Mouse (Mus musculus) liver, postnatal 0 days (tissue): ENCODE measurements at regions not wholly inside any gene's neighbourhood (a gene's known extent, or its start where the extent isn't known, plus 50 kb on each side); places are given as distances from the start of the nearest gene placed in this dataset.

Experiments used
- ATAC-seq: fragments of 200-750 bp; cut with Nextera tagmentation; 2 replicates; pipeline ENCODE4 v1.8.0; 2017; ENCODE audit warnings: mild to moderate bottlenecking, moderate library complexity
- DNase-seq: peaks from one replicate; pipeline ENCODE4 v3.0.0-alpha.2; 2016
- H3K27ac ChIP-seq: fragments of 300-500 bp; sonication (generic); 2 replicates; pipeline ENCODE4 v1.5.1; 2014; ENCODE audit warnings: antibody characterized with exemption, moderate library complexity, mild to moderate bottlenecking, low read depth
- H3K27me3 ChIP-seq: fragments of 300-500 bp; sonication (generic); 2 replicates; pipeline ENCODE4 v1.6.1; 2014; ENCODE audit warnings: low read length, control low read depth, mixed read lengths; ENCODE audit not compliant: insufficient read depth
- H3K36me3 ChIP-seq: fragments of 300-500 bp; sonication (generic); replicated peaks from 2 replicates; pipeline ENCODE4 v1.6.1; 2014; ENCODE audit warnings: mild to moderate bottlenecking, control low read depth, low read length, moderate library complexity, mixed read lengths; ENCODE audit not compliant: insufficient read depth
- H3K4me1 ChIP-seq: fragments of 300-500 bp; sonication (generic); 2 replicates; pipeline ENCODE4 v1.6.1; 2014; ENCODE audit warnings: antibody characterized with exemption, mild to moderate bottlenecking, control low read depth; ENCODE audit not compliant: insufficient read depth
- H3K4me2 ChIP-seq: fragments of 300-500 bp; sonication (generic); 2 replicates; pipeline ENCODE4 v1.6.1; 2014; ENCODE audit warnings: low read depth, mild to moderate bottlenecking, low read length, moderate library complexity, mixed read lengths
- H3K4me3 ChIP-seq: fragments of 300-500 bp; sonication (generic); 2 replicates; pipeline ENCODE4 v1.5.1; 2014; ENCODE audit warnings: low read depth, low read length
- H3K9ac ChIP-seq: fragments of 300-500 bp; sonication (generic); replicated peaks from 2 replicates; pipeline ENCODE4 v1.6.1; 2014; ENCODE audit warnings: mild to moderate bottlenecking, moderate library complexity
- H3K9me3 ChIP-seq: fragments of 300-500 bp; sonication (generic); 2 replicates; pipeline ENCODE4 v1.6.1; 2016; ENCODE audit warnings: mild to moderate bottlenecking, control low read depth, low read length, mixed read lengths
- CTCF ChIP-seq: sonication (generic); IDR thresholded peaks from 2 replicates; pipeline ENCODE4 v1.5.1; 2016; ENCODE audit warnings: antibody characterized with exemption, low read depth
- EP300 ChIP-seq: IDR thresholded peaks from 2 replicates; pipeline ENCODE4 v1.6.1; 2016; ENCODE audit warnings: antibody characterized with exemption, low read depth, mild to moderate bottlenecking
- WGBS: fragments of 180-500 bp; shearing (Covaris S2); extraction: QIAGEN DNeasy Blood & Tissue Kit; methylation state at CpG from one replicate; pipeline ENCODE4 v1.1.7; 2014; ENCODE audit not compliant: insufficient replicate concordance; 5-methylcytosine and 5-hydroxymethylcytosine counted together

DNA sequence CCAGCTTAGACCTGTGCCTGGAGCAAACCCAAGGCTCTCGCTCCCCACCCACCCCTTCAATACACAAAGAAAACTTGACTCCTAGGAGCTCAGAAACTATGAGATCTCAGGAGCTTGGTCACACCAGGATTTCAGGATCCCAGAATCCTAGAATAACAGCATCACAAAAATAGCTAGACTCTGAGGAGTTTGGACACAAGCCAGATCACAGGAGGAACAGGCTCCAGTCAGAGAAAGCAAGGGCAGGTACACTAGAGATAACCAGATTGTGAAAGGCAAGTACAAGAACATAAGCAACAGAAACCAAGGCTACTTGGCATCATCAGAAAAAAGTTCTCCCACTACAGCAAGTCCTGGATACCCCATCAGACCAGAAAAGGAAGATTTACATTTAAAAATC lies 221.5 kb downstream of the Epha7 start:
- Histone ChIP-seq H3K4me3 (no peak overlapping the region), H3K9ac (no peak overlapping the region), H3K27me3 (no peaks in the 10 kb centered on the region), H3K27ac (no peak overlapping the region), H3K36me3 (no peaks in the 10 kb centered on the region), H3K9me3 (0 out of 2 replicates have a peak, but pooled peaks cover 3% of the 10 kb centered on the region), H3K4me1 (no peaks in the 10 kb centered on the region), H3K4me2 (no peak overlapping the region)
- ATAC-seq (no peak), DNase-seq (no peak)
- TF ChIP-seq EP300: no peak
- no peak for TF ChIP-seq CTCF
- 79% methylated on average over 1 of the region's 1 CpGs for WGBS

DNA sequence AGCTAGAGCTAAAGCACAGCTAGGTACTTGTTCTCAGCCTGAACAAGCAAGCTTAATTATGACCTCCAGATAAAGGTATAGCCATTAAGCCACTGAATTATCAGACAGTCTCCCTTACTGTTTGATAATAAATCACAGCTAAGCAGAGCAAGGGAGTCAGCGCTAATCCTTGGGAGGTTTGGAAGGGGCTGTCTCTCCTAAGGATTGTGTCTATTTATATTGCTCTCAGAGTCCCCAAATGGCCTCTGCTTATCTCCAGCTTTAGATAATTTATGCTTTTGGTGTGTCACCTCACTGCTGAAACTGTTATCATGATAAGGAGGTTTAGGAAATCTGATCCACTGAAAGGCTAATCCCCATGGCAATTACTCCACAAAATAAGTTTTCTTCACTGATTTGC lies 227.1 kb downstream of the Epha7 start:
- Histone ChIP-seq H3K27me3 (no peaks in the 10 kb centered on the region), H3K36me3 (no peaks in the 10 kb centered on the region), H3K4me1 (no peaks in the 10 kb centered on the region), H3K9ac (no peak overlapping the region), H3K4me3 (no peak overlapping the region), H3K9me3 (no peaks in the 10 kb centered on the region), H3K4me2 (no peak overlapping the region), H3K27ac (no peak overlapping the region)
- ATAC-seq: no peak
- WGBS: 38% methylated on average over 1 of the region's 1 CpGs
- TF ChIP-seq EP300 (no peak), CTCF (no peak)
- no peak for DNase-seq

DNA sequence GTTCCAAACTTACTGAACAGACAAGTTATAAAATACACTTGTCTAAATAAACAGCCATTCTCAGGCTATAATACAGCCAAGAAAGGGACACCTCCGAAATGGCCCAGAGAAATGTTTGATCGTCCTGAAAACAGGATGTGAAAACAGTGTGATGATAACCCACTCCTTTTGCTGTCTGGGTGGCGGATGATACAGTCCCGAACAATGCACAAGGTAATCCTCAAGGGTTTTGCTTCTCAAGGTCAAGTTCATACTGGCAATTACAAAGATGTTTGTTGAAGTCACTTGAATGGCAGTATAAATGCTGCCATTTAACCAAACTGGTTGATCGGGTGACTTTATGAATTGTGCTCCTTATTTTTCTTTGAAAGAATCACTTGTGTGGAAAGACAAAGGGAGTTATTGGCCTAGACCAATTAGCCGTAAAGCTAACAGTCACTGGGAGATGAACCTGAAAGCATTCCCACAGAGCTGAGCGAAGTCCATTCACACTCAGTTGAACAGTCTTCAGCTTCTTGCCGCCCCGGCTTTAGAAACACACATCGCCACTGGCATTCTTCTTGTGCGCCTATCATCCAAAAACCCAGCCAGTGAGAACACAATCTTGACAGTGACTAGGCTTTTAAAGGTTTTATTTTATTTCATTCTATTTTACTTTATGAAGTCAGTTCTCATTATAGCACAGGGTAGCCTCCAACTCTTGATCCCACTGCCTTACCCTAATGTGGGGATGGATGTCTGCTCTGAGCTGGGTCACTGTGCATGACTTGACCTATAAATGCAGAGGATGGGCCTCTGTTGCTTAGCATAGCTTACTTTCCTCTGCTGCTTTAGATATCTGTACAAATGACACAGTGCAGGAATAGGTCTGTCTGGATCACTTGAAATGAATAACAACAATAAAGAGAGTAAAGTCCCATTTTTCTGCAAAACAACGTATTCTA lies 256.0 kb downstream of the Epha7 start:
- H3K4me3 ChIP-seq: no peak overlapping the region
- no peak overlapping the region for H3K9ac ChIP-seq
- H3K27me3 ChIP-seq: no peaks in the 10 kb centered on the region
- DNase-seq: no peak
- no peak for TF ChIP-seq CTCF
- TF ChIP-seq EP300: no peak
- H3K27ac ChIP-seq: no peak overlapping the region
- H3K36me3 ChIP-seq: no peaks in the 10 kb centered on the region
- 83% methylated on average over 12 of the region's 12 CpGs for WGBS
- H3K4me2 ChIP-seq: no peak overlapping the region
- H3K9me3 ChIP-seq: no peaks in the 10 kb centered on the region
- H3K4me1 ChIP-seq: no peaks in the 10 kb centered on the region
- ATAC-seq: no peak

DNA sequence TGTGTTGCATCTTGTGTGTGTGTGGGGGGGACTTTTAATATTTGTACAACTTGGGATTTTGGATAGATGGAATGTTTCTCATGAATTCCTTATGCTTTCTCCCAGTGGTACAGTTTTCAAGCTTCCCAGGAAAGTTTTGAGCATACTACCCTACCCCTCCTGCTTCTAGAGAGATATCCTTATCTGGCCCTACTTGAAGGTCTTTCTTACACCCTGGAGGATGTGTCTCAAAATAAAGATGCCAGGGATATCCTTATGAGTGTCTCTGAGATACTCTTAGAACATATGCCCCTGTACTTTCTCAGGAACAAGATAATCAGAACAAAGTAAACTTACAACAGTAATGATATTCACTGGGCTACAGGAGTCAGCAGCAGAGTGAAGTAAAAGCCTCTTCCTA lies 261.3 kb downstream of the Epha7 start:
- no peaks in the 10 kb centered on the region for H3K4me1 ChIP-seq
- ATAC-seq (no peak), DNase-seq (no peak)
- TF ChIP-seq CTCF: no peak
- TF ChIP-seq EP300: no peak
- no peak overlapping the region for H3K4me3 ChIP-seq
- no peaks in the 10 kb centered on the region for H3K9me3 ChIP-seq
- H3K4me2 ChIP-seq: no peak overlapping the region
- no peak overlapping the region for H3K27ac ChIP-seq
- no peak overlapping the region for H3K9ac ChIP-seq
- H3K36me3 ChIP-seq: no peaks in the 10 kb centered on the region
- H3K27me3 ChIP-seq: no peaks in the 10 kb centered on the region

DNA sequence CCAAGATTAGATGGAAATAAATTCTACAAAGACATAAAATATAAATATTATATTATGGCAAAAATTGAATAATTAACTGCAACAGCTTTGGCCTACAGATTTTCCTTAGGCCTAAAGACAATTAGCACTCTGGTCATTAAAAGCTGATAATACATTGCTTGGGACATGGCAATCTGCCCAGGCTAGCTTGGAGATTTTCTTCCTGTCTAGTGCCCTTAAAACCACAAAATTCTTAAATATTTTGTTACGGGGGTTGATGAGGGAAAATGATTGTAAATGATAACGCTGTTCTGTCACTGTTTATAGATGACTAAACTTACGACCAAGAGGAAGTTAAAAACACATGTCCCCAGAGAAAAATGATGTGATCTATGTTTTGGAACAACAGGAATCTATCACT lies 261.9 kb downstream of the Epha7 start:
- no peak overlapping the region for H3K4me2 ChIP-seq
- H3K9ac ChIP-seq: no peak overlapping the region
- WGBS: 46% methylated on average over 3 of the region's 3 CpGs
- H3K27me3 ChIP-seq: no peaks in the 10 kb centered on the region
- no peak overlapping the region for H3K27ac ChIP-seq
- H3K36me3 ChIP-seq: no peaks in the 10 kb centered on the region
- H3K9me3 ChIP-seq: no peaks in the 10 kb centered on the region
- ATAC-seq (no peak), DNase-seq (no peak)
- TF ChIP-seq EP300 (no peak), CTCF (no peak)
- no peak overlapping the region for H3K4me3 ChIP-seq
- H3K4me1 ChIP-seq: no peaks in the 10 kb centered on the region

DNA sequence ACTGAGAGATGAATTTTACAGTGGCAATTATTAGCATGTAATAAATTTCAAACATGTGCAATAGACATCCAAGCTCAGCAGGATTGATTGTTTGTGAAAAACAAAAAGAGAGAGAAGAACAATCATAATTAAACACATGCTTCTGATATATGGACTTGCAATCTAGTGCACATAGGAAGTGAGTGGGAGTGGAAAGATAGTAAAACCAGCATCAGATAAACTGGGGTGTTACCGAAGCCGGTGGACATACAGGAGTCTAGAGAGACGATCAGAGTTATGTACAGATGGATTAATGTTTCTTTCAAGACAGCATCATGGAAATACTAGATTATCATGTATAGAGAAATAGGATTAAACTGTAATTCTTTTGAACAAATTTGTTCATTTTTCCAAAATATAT lies 263.8 kb downstream of the Epha7 start:
- H3K36me3 ChIP-seq: no peaks in the 10 kb centered on the region
- no peak overlapping the region for H3K4me3 ChIP-seq
- TF ChIP-seq EP300: no peak
- no peak for TF ChIP-seq CTCF
- DNase-seq (no peak), ATAC-seq (no peak)
- no peaks in the 10 kb centered on the region for H3K4me1 ChIP-seq
- no peaks in the 10 kb centered on the region for H3K9me3 ChIP-seq
- 65% methylated on average over 3 of the region's 3 CpGs for WGBS
- no peak overlapping the region for H3K9ac ChIP-seq
- H3K27ac ChIP-seq: no peak overlapping the region
- H3K27me3 ChIP-seq: no peaks in the 10 kb centered on the region
- no peak overlapping the region for H3K4me2 ChIP-seq
